In genomic region chr12:101381460-101381859, GRCm38 (mm10) we compare ENCODE assay signal across 9 mouse cellular contexts. TPM values are rescaled to one million over a fixed set of nuclear protein-coding genes. Genes with fewer than 3 reads are reported as not detected.
A peak's percentile ranks its signal among the peaks of the same experiment; 100 is the strongest.
ATAC-seq lines count a peak whose summit lies in the region.
"Not testable (repeated sequence)": the region's sequence is repeated elsewhere in the genome, so short reads cannot be mapped to it uniquely, and the experiment has no call there.
"Had no signal": no experiment of that assay in that cellular context is flagged by ENCODE, and none has a peak within 500 bp of the region (broad histone marks: within the 10 kb centered on the region; RNA-seq: fewer than 3 reads in every experiment).

No protein-coding gene starts in this region.

- H3K36me3 ChIP-seq in intestine, embryonic 15.5 days; intestine, embryonic 16.5 days (ENCODE audit: control insufficient read depth, insufficient read depth, low read length): not testable (repeated sequence)

- not testable (repeated sequence) for H3K4me2 ChIP-seq in intestine, embryonic 15.5 days (replicated peaks); intestine, embryonic 16.5 days (ENCODE audit: low read depth, low read length)

- H3K4me3 ChIP-seq in intestine, embryonic 15.5 days (replicated peaks); intestine, embryonic 16.5 days (ENCODE audit: low read length): not testable (repeated sequence)

- not testable (repeated sequence) for H3K9me3 ChIP-seq in intestine, embryonic 15.5 days; intestine, embryonic 16.5 days (ENCODE audit: control insufficient read depth, low read length)

- H3K4me1 ChIP-seq in intestine, embryonic 15.5 days (replicated peaks); intestine, embryonic 16.5 days (ENCODE audit: control insufficient read depth, insufficient read depth, low read length): not testable (repeated sequence)

- not testable (repeated sequence) for H3K9ac ChIP-seq in intestine, embryonic 15.5 days; intestine, embryonic 16.5 days (ENCODE audit: low read depth, low read length)

- WGBS in intestine, embryonic 15.5 days = 50% methylated on average over 1 of the region's 1 CpGs
- WGBS in intestine, embryonic 16.5 days = no CpG with 5 or more reads among the region's 1 CpGs

- peak; percentile 82 for ATAC-seq in intestine, embryonic 15.5 days
- peak; percentile 84 for ATAC-seq in intestine, embryonic 16.5 days

- H3K27ac ChIP-seq in intestine, embryonic 15.5 days; intestine, embryonic 16.5 days (ENCODE audit: low read length): not testable (repeated sequence)

- not testable (repeated sequence) for H3K27me3 ChIP-seq in intestine, embryonic 15.5 days (replicated peaks); intestine, embryonic 16.5 days (replicated peaks; ENCODE audit: control insufficient read depth, insufficient read depth, low read length)

RNA-seq across cellular contexts. Expression of gene Catsperb, which starts 23.0 kb away (rescaled TPM):
- not detected in 2 replicates for polyA plus RNA-seq in intestine, embryonic 15.5 days (2015; fragmentation: Nextera tagmentation; extraction: Ambion mirVana)
- polyA plus RNA-seq in intestine, embryonic 16.5 days (2015; fragmentation: Nextera tagmentation; extraction: Ambion mirVana) = not detected in 2 replicates
- polyA plus RNA-seq: activated CD4-positive, CD25-positive, alpha-beta regulatory T cell, adult 4 months; adrenal gland, adult 2 months; C2C12; CD4-positive, CD25-positive, alpha-beta regulatory T cell, adult 4 months; cerebellum, adult 2 months; G1E; Patski had no signal
